Mouse (Mus musculus): ENCODE measurements at regions not wholly inside any gene's neighbourhood (a gene's known extent, or its start where the extent isn't known, plus 50 kb on each side); places are given as distances from the start of the nearest gene placed in this dataset.

DNA sequence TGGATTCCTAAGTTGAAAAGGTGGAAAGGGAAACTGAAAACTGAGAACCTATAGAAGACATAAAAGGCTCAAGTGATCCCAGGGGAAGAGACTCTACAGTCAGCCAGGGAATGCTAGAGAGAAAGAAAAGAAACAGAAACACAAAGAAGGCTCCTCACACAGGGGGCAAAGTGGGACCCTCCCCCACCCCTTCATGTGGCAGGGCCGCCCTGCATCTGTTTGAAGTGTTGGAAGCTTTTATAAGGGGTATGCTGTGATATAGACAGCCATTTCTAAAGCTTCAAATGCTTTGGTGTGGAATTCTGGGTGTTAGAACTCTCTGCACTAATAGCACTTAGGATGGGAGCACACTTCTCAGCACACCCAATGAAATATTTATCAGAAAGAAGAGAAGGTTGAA, 276.7 kb upstream of the Cdh5 start:
- Histone ChIP-seq H3K4me2 (no peak overlapping the region), H3K9ac (ENCODE audit: low read length) (no peak overlapping the region), H3K9me3 (ENCODE audit: control insufficient read depth, low read length) (no peaks in the 10 kb centered on the region), H3K27me3 (ENCODE audit: control insufficient read depth, insufficient read depth, low read length) (no peaks in the 10 kb centered on the region), H3K27ac (ENCODE audit: low read depth, low read length) (no peak overlapping the region), H3K4me3 (ENCODE audit: low read depth, low read length) (no peak overlapping the region), H3K4me1 (ENCODE audit: control insufficient read depth, insufficient read depth, low read length) (0 out of 2 replicates have a peak, but pooled peaks cover 3% of the 10 kb centered on the region), H3K36me3 (ENCODE audit: control insufficient read depth, insufficient read depth, low read length) (no peaks in the 10 kb centered on the region)
- 5% methylated on average over 1 of the region's 1 CpGs for WGBS
- no peak for ATAC-seq (ENCODE audit: low FRiP score)
- DNase-seq (ENCODE audit: low spot score, missing footprints): no peak

DNA sequence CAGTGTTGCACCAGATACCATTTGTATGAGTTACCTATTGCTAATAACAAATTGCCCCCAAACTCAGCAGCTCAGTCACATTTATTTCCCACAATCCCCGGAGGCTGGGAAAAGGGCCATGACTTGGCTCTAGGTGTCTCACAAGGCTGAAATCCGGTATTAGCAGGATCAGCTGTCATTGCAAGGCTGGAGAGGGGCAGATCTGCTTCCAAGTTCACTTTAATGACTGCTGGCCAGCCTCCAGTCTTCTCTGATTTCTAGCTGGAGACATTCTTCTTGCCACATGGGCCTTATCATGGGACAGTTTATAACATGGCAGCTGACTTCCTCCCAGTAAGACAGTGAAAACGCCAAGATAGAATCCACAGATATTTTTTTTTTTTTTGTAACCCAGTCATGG, 276.1 kb upstream of the Cdh5 start:
- DNase-seq (ENCODE audit: low spot score, missing footprints) (no peak), ATAC-seq (ENCODE audit: low FRiP score) (no peak)
- Histone ChIP-seq H3K4me2 (no peak overlapping the region), H3K4me3 (ENCODE audit: low read depth, low read length) (no peak overlapping the region), H3K27ac (ENCODE audit: low read depth, low read length) (no peak overlapping the region), H3K27me3 (ENCODE audit: control insufficient read depth, insufficient read depth, low read length) (no peaks in the 10 kb centered on the region), H3K36me3 (ENCODE audit: control insufficient read depth, insufficient read depth, low read length) (no peaks in the 10 kb centered on the region), H3K4me1 (ENCODE audit: control insufficient read depth, insufficient read depth, low read length) (0 out of 2 replicates have a peak, but pooled peaks cover 3% of the 10 kb centered on the region), H3K9me3 (ENCODE audit: control insufficient read depth, low read length) (no peaks in the 10 kb centered on the region), H3K9ac (ENCODE audit: low read length) (no peak overlapping the region)
- 74% methylated on average over 3 of the region's 3 CpGs for WGBS

DNA sequence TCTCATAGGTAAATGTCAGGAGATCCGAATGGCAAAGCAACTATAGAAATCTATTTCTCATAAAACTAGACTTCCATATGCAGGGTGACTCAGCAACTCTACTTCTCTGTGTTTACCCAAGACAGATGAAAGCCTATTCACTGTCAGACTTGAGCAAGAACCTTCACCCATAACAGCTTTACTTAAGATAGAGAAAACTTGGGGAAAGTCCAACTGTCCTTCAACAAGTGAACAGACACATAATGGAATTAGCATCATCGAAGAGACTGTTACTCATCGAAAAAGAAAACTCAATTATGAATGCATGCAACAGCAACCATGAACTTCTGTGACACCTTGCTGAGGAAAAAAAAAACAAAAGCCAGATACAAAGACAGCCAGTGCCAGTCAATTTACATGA, 271.0 kb upstream of the Cdh5 start:
- H3K4me3 ChIP-seq (ENCODE audit: low read depth, low read length): no peak overlapping the region
- ATAC-seq (ENCODE audit: low FRiP score): no peak
- H3K27me3 ChIP-seq (ENCODE audit: control insufficient read depth, insufficient read depth, low read length): no peaks in the 10 kb centered on the region
- H3K9ac ChIP-seq (ENCODE audit: low read length): no peak overlapping the region
- no peak overlapping the region for H3K27ac ChIP-seq (ENCODE audit: low read depth, low read length)
- H3K4me2 ChIP-seq: no peak overlapping the region
- DNase-seq (ENCODE audit: low spot score, missing footprints): no peak
- no peaks in the 10 kb centered on the region for H3K4me1 ChIP-seq (ENCODE audit: control insufficient read depth, insufficient read depth, low read length)
- 90% methylated on average over 3 of the region's 3 CpGs for WGBS
- H3K9me3 ChIP-seq (ENCODE audit: control insufficient read depth, low read length): no peaks in the 10 kb centered on the region
- H3K36me3 ChIP-seq (ENCODE audit: control insufficient read depth, insufficient read depth, low read length): no peaks in the 10 kb centered on the region

DNA sequence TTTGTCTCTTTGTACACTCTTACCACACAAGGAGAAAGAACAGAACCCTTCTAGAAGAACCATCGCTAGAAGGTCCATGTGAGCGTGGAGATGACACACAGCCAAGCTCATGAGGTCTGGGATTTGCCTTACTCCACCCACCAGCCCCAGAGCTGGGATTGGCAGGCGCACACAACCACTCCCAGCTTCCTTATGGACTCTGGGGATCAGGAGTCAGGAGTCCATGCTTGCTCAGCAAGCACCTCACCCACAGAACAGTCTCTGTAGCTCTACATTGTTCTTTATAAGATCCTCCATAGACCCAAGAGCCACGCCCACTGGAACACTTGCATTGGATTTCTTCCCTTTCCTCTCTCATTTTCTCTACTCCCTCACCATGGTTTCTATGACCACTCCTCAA, 261.4 kb upstream of the Cdh5 start:
- DNase-seq (ENCODE audit: low spot score, missing footprints) (no peak), ATAC-seq (ENCODE audit: low FRiP score) (no peak)
- WGBS: 86% methylated on average over 4 of the region's 4 CpGs
- no peaks in the 10 kb centered on the region for H3K36me3 ChIP-seq (ENCODE audit: control insufficient read depth, insufficient read depth, low read length)
- no peaks in the 10 kb centered on the region for H3K27me3 ChIP-seq (ENCODE audit: control insufficient read depth, insufficient read depth, low read length)
- H3K4me1 ChIP-seq (ENCODE audit: control insufficient read depth, insufficient read depth, low read length): no peaks in the 10 kb centered on the region
- no peak overlapping the region for H3K4me3 ChIP-seq (ENCODE audit: low read depth, low read length)
- no peak overlapping the region for H3K27ac ChIP-seq (ENCODE audit: low read depth, low read length)
- H3K9ac ChIP-seq (ENCODE audit: low read length): no peak overlapping the region
- H3K9me3 ChIP-seq (ENCODE audit: control insufficient read depth, low read length): no peaks in the 10 kb centered on the region
- H3K4me2 ChIP-seq: no peak overlapping the region

DNA sequence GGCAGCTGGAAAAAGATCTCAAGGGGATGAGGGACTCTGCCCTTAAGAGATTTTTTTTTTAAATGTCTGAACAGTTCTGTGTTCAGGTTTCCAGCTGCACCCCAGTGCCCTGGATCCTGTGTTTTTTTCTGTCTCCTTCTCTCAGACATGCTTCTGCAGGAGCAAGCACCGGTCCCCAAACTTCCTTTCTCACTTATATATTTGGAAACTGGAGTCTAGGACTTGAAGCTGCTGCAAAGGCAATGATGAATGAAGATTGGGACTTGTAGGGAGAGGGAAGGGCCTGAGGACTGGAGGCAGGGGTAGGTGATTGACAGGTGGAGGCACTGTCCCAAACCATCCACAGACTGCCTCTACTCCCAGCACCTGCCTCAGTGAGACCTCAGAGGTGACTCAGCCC, 255.5 kb upstream of the Cdh5 start:
- no peaks in the 10 kb centered on the region for H3K9me3 ChIP-seq (ENCODE audit: control insufficient read depth, low read length)
- H3K36me3 ChIP-seq (ENCODE audit: control insufficient read depth, insufficient read depth, low read length): no peaks in the 10 kb centered on the region
- no peaks in the 10 kb centered on the region for H3K27me3 ChIP-seq (ENCODE audit: control insufficient read depth, insufficient read depth, low read length)
- no peaks in the 10 kb centered on the region for H3K4me1 ChIP-seq (ENCODE audit: control insufficient read depth, insufficient read depth, low read length)
- WGBS: 90% methylated on average over 1 of the region's 1 CpGs
- no peak overlapping the region for H3K9ac ChIP-seq (ENCODE audit: low read length)
- no peak overlapping the region for H3K27ac ChIP-seq (ENCODE audit: low read depth, low read length)
- ATAC-seq (ENCODE audit: low FRiP score): no peak
- no peak overlapping the region for H3K4me2 ChIP-seq
- no peak overlapping the region for H3K4me3 ChIP-seq (ENCODE audit: low read depth, low read length)
- no peak for DNase-seq (ENCODE audit: low spot score, missing footprints)

DNA sequence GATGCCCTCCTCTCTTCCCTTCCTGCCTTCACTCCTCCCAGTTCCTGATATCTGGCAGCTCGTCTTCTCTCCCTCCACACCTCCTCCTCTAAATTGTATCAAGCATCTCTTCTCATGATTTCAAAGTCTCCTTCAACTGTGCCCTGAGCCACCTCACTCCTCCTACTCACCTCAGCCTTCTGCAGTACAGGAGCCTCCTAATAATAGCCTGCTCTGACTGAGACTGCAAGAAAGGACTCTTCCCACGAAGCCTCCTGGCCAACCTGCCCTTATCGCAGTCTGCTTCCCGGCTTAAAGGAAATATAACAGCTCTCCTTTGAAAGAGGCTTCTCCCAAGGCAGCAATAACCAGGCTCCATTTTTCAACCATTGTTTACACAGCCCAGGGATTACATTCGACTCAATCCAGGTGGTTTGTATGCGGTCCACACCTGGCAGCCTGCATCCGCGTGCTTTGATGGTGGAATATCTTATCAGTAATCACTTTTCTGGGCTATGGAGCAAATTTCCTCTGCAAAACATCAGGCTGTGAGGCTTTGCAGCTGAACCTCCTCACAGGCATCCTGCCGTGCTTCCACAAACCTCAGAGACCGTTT, 254.9 kb upstream of the Cdh5 start:
- Histone ChIP-seq H3K4me2 (no peak overlapping the region), H3K4me1 (ENCODE audit: control insufficient read depth, insufficient read depth, low read length) (no peaks in the 10 kb centered on the region), H3K9ac (ENCODE audit: low read length) (no peak overlapping the region), H3K27ac (ENCODE audit: low read depth, low read length) (no peak overlapping the region), H3K27me3 (ENCODE audit: control insufficient read depth, insufficient read depth, low read length) (no peaks in the 10 kb centered on the region), H3K36me3 (ENCODE audit: control insufficient read depth, insufficient read depth, low read length) (no peaks in the 10 kb centered on the region), H3K4me3 (ENCODE audit: low read depth, low read length) (no peak overlapping the region), H3K9me3 (ENCODE audit: control insufficient read depth, low read length) (no peaks in the 10 kb centered on the region)
- no peak for DNase-seq (ENCODE audit: low spot score, missing footprints)
- WGBS: 81% methylated on average over 10 of the region's 10 CpGs
- ATAC-seq (ENCODE audit: low FRiP score): no peak

DNA sequence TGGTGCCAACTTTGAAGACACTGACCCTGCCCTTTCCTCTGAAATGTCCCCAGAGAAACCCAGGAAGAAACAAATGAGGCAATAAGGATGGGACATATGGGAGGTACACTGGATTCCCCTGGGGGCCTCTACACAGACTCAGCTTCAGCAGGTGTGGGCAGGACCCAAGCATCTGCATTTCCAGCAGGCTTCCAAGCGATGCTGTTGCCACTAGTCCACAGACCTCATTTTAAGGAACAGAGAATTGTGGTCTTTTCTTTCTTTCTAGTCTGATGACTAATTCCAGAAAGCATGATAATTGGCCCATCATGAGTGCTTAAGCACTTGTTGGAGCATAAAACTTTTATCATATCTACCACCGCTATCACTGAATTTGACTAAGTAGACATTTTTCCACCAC, 251.6 kb upstream of the Cdh5 start:
- H3K27me3 ChIP-seq (ENCODE audit: control insufficient read depth, insufficient read depth, low read length): no peaks in the 10 kb centered on the region
- WGBS: 90% methylated on average over 2 of the region's 2 CpGs
- H3K27ac ChIP-seq (ENCODE audit: low read depth, low read length): no peak overlapping the region
- no peak overlapping the region for H3K4me2 ChIP-seq
- no peak overlapping the region for H3K4me3 ChIP-seq (ENCODE audit: low read depth, low read length)
- H3K36me3 ChIP-seq (ENCODE audit: control insufficient read depth, insufficient read depth, low read length): no peaks in the 10 kb centered on the region
- DNase-seq (ENCODE audit: low spot score, missing footprints) (no peak), ATAC-seq (ENCODE audit: low FRiP score) (no peak)
- H3K9ac ChIP-seq (ENCODE audit: low read length): no peak overlapping the region
- no peaks in the 10 kb centered on the region for H3K9me3 ChIP-seq (ENCODE audit: control insufficient read depth, low read length)
- no peaks in the 10 kb centered on the region for H3K4me1 ChIP-seq (ENCODE audit: control insufficient read depth, insufficient read depth, low read length)

DNA sequence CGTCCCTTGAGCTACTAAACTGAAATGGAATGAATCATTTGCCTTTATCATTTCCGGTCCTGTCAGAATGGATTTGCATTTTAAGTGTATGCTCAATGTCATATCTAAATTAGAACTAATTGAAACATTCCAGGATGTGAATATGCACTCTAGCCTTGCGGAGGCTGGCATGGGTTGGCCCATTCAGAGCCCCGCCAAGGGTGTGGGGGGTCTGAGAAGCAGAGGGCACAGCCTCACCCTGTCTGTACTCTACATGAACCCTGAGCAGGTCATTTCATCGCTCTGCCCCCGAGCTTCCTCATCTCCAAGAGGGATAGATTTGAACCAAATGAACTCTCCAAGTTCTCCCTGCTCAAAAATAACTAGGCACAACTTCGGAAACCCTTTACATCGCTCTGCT, 250.1 kb upstream of the Cdh5 start:
- no peak overlapping the region for H3K4me2 ChIP-seq
- no peaks in the 10 kb centered on the region for H3K36me3 ChIP-seq (ENCODE audit: control insufficient read depth, insufficient read depth, low read length)
- DNase-seq (ENCODE audit: low spot score, missing footprints) (no peak), ATAC-seq (ENCODE audit: low FRiP score) (no peak)
- no peak overlapping the region for H3K27ac ChIP-seq (ENCODE audit: low read depth, low read length)
- no peaks in the 10 kb centered on the region for H3K9me3 ChIP-seq (ENCODE audit: control insufficient read depth, low read length)
- no peaks in the 10 kb centered on the region for H3K27me3 ChIP-seq (ENCODE audit: control insufficient read depth, insufficient read depth, low read length)
- no peaks in the 10 kb centered on the region for H3K4me1 ChIP-seq (ENCODE audit: control insufficient read depth, insufficient read depth, low read length)
- WGBS: 86% methylated on average over 8 of the region's 8 CpGs
- no peak overlapping the region for H3K9ac ChIP-seq (ENCODE audit: low read length)
- H3K4me3 ChIP-seq (ENCODE audit: low read depth, low read length): no peak overlapping the region

DNA sequence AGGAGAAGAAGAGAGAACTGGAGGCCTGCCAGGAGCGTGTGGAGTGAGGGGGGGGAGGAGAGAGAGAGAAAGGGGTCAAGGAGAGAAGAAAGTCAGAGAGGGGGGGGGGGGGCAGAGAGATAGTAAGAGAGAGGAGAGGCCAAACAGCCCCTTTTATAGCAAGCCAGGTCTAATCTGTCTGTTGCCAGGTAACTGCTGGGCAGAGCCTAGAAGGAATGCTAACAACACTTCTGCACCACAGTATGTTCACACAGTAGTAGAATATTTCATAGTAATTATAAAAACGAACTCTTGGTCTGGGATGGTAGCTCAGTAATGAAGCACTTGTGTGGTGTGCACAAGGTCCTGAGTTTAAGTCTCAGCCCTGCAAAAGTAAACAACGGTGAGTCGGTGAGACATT, 248.4 kb upstream of the Cdh5 start:
- no peak overlapping the region for H3K9ac ChIP-seq (ENCODE audit: low read length)
- 77% methylated on average over 4 of the region's 4 CpGs for WGBS
- H3K27me3 ChIP-seq (ENCODE audit: control insufficient read depth, insufficient read depth, low read length): no peaks in the 10 kb centered on the region
- H3K36me3 ChIP-seq (ENCODE audit: control insufficient read depth, insufficient read depth, low read length): no peaks in the 10 kb centered on the region
- H3K27ac ChIP-seq (ENCODE audit: low read depth, low read length): no peak overlapping the region
- H3K4me3 ChIP-seq (ENCODE audit: low read depth, low read length): no peak overlapping the region
- H3K4me2 ChIP-seq: no peak overlapping the region
- H3K4me1 ChIP-seq (ENCODE audit: control insufficient read depth, insufficient read depth, low read length): no peaks in the 10 kb centered on the region
- H3K9me3 ChIP-seq (ENCODE audit: control insufficient read depth, low read length): no peaks in the 10 kb centered on the region
- ATAC-seq (ENCODE audit: low FRiP score) (0 out of 2 replicates have a peak, but pooled peaks have one; percentile 14), DNase-seq (ENCODE audit: low spot score, missing footprints) (no peak)

DNA sequence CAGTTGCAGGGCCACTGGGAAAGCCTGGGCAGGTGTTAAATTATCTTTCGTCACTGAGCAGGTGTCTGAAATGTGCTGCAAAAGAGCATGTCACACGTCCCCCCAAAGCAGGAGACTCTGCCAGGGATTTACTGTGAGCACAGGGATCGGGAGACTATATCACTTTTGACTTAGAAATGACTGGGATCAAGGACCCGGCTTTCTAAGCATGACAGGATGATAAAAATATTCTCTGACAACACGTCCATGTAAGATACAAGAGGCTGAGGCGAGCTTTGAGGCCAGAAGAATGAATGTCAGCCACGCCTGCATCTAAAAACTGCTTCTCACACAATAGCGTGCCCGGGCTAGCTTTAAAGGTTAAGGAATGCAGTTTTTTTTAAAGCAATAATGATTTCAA, 246.1 kb upstream of the Cdh5 start:
- H3K9ac ChIP-seq (ENCODE audit: low read length): no peak overlapping the region
- no peaks in the 10 kb centered on the region for H3K27me3 ChIP-seq (ENCODE audit: control insufficient read depth, insufficient read depth, low read length)
- no peak overlapping the region for H3K4me3 ChIP-seq (ENCODE audit: low read depth, low read length)
- no peaks in the 10 kb centered on the region for H3K36me3 ChIP-seq (ENCODE audit: control insufficient read depth, insufficient read depth, low read length)
- no peak overlapping the region for H3K4me2 ChIP-seq
- no peak overlapping the region for H3K27ac ChIP-seq (ENCODE audit: low read depth, low read length)
- H3K9me3 ChIP-seq (ENCODE audit: control insufficient read depth, low read length): no peaks in the 10 kb centered on the region
- 81% methylated on average over 9 of the region's 9 CpGs for WGBS
- DNase-seq (ENCODE audit: low spot score, missing footprints): no peak
- ATAC-seq (ENCODE audit: low FRiP score): no peak
- H3K4me1 ChIP-seq (ENCODE audit: control insufficient read depth, insufficient read depth, low read length): no peaks in the 10 kb centered on the region

All from midbrain, embryonic 11.5 days (tissue).